Mouse (Mus musculus) liver, embryonic 14.5 days (tissue): ENCODE data around the gene Cdt1. TPM values are rescaled to one million over a fixed set of nuclear protein-coding genes. Genes with fewer than 3 reads are reported as not detected.
A peak's percentile ranks its signal among the peaks of the same experiment; 100 is the strongest.

Source experiments
- ATAC-seq: fragments of 200-750 bp; cut with Nextera tagmentation; 2 replicates; pipeline ENCODE4 v1.8.0; 2017; ENCODE audit warnings: moderate number of reproducible peaks, mild to moderate bottlenecking, moderate library complexity; ENCODE audit not compliant: insufficient read depth
- DNase-seq, 3 experiments: peaks; one replicate each; pipeline ENCODE4 v3.0.0-alpha.2; 2012 to 2013; ENCODE audit warnings: low read depth in 3 of 3, low spot score in 3 of 3
- H3K27ac ChIP-seq: fragments of 300-500 bp; sonication (generic); 2 replicates; pipeline ENCODE4 v1.5.1; 2014; ENCODE audit warnings: moderate library complexity, mild to moderate bottlenecking, control low read depth, inconsistent platforms
- H3K27me3 ChIP-seq: fragments of 300-500 bp; sonication (generic); 2 replicates; pipeline ENCODE4 v1.6.1; 2014; ENCODE audit warnings: mild to moderate bottlenecking, low read length, moderate library complexity; ENCODE audit not compliant: control insufficient read depth, insufficient read depth
- H3K36me3 ChIP-seq: fragments of 300-500 bp; sonication (generic); replicated peaks from 2 replicates; pipeline ENCODE4 v1.6.1; 2014; ENCODE audit warnings: low read depth; ENCODE audit not compliant: control insufficient read depth, insufficient read depth
- H3K4me1 ChIP-seq, 2 experiments: fragments of 200-500 bp in 1 of 2; fragments of 300-500 bp in 1 of 2; sonication (generic) in 1 of 2; replicated peaks; 2 replicates each; pipeline ENCODE4 v1.6.1; 2012 to 2014; ENCODE audit warnings: antibody characterized with exemption in 1 of 2, inconsistent platforms in 1 of 2, low read length in 1 of 2; ENCODE audit not compliant: control insufficient read depth in 2 of 2, insufficient read depth in 2 of 2
- H3K4me2 ChIP-seq: fragments of 300-500 bp; sonication (generic); 2 replicates; pipeline ENCODE4 v1.6.1; 2014; ENCODE audit warnings: low read depth, mild to moderate bottlenecking, control low read depth, moderate library complexity
- H3K4me3 ChIP-seq, 2 experiments: fragments of 200-500 bp in 1 of 2; fragments of 300-500 bp in 1 of 2; sonication (generic) in 1 of 2; 2 replicates each; pipeline ENCODE4 v1.5.1; 2012 to 2014; ENCODE audit warnings: low read depth in 2 of 2, low read length in 2 of 2, mild to moderate bottlenecking in 2 of 2, control low read depth in 1 of 2, inconsistent platforms in 1 of 2, moderate library complexity in 1 of 2; ENCODE audit not compliant: insufficient read depth in 1 of 2
- H3K9ac ChIP-seq: fragments of 300-500 bp; sonication (generic); replicated peaks from 2 replicates; pipeline ENCODE4 v1.6.1; 2014; ENCODE audit warnings: mild to moderate bottlenecking, control low read depth, moderate library complexity
- H3K9me3 ChIP-seq: fragments of 300-500 bp; sonication (generic); 2 replicates; pipeline ENCODE4 v1.6.1; 2016; ENCODE audit warnings: low read length, mixed read lengths; ENCODE audit not compliant: control insufficient read depth
- CTCF ChIP-seq: IDR thresholded peaks from 2 replicates; pipeline ENCODE4 v1.5.1; 2016; ENCODE audit warnings: antibody characterized with exemption, low read depth, control low read depth
- EP300 ChIP-seq: IDR thresholded peaks from 2 replicates; pipeline ENCODE4 v1.6.1; 2016; ENCODE audit warnings: antibody characterized with exemption, low read depth
- WGBS: fragments of 180-500 bp; shearing (Covaris S2); extraction: QIAGEN DNeasy Blood & Tissue Kit; methylation state at CpG from one replicate; pipeline ENCODE4 v1.1.7; 2014; ENCODE audit not compliant: insufficient replicate concordance; 5-methylcytosine and 5-hydroxymethylcytosine counted together
- polyA plus RNA-seq, 2 experiments: library from polyadenylated mRNA; depleted of rRNA in 1 of 2; stranded (reverse) in 1 of 2; unstranded in 1 of 2; fragments of >200 nt; fragmentation: Nextera tagmentation in 1 of 2; extraction: Ambion mirVana in 1 of 2; gene quantifications; 2 replicates each; pipeline versions ENCODE4 v1.2.1 to v1.2.3; 2012 to 2014

The Cdt1 gene
- polyA plus RNA-seq, 2 experiments, result 41.9 to 65.3 TPM

GRCm38 (mm10) chr8:122524506-122524905 is 43.3 kb upstream of the Cdt1 start:
- Histone ChIP-seq H3K9ac (peak overlapping the region; percentile 33), H3K4me2 (peak overlapping the region; percentile 56), H3K4me3 (no peak overlapping the region), H3K4me1 (peaks cover 42 to 63% of the 10 kb centered on the region in 2 experiments), H3K36me3 (no peaks in the 10 kb centered on the region), H3K9me3 (no peaks in the 10 kb centered on the region), H3K27ac (peak overlapping the region; percentile 68), H3K27me3 (no peaks in the 10 kb centered on the region)
- 82% methylated on average over 6 of the region's 6 CpGs for WGBS
- TF ChIP-seq CTCF (no peak), EP300 (no peak)
- 0 out of 2 replicates have a peak, but pooled peaks have one; percentile 1 for ATAC-seq
- no peak for DNase-seq

- whole genome bisulfite sequencing, result 22% methylated on average over 6 of the region's 6 CpGs
- Histone ChIP-seq H3K27me3 (no peaks in the 10 kb centered on the region), H3K4me2 (peak overlapping the region; percentile 56), H3K36me3 (no peaks in the 10 kb centered on the region), H3K4me1 (peaks cover 40 to 60% of the 10 kb centered on the region in 2 experiments), H3K4me3 (peak overlapping the region in 1 of 2 experiments; percentile 3; a peak in 1 of 4 replicates), H3K27ac (peak overlapping the region; percentile 68), H3K9ac (peak overlapping the region; percentile 33), H3K9me3 (no peaks in the 10 kb centered on the region)
- DNase-seq (no peak), ATAC-seq (peak; percentile 83)
- TF ChIP-seq CTCF (no peak), EP300 (peak; percentile 51; the same call in 1 of the 2 replicates)
These were observed 42.8 kb upstream of the Cdt1 start for GRCm38 (mm10) chr8:122525004-122525403.

DNA sequence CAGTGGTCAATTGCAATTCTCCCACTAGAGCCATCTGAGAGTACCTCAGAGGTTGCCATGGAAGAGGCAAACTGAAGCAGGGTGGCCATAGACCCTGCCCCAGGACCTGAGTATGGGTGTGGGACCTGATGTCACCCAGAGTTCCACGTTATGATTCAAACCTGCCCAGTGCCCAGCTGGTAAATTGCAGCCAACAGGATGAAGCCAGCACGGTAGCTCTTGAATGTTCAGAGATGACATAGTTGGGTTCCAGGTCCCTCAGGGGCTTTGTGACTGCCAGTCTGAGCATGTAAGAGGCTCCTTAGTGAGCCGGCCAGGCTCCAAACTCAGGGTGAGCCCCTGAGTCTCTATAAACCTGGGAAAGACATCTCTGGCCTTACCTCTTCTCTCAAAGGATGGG is 41.7 kb upstream of the Cdt1 start:
- ATAC-seq, result no peak
- Histone ChIP-seq H3K27me3 (no peaks in the 10 kb centered on the region), H3K9ac (peak overlapping the region; percentile 33; the same call in 1 of the 2 replicates), H3K4me3 (no peak overlapping the region), H3K9me3 (no peaks in the 10 kb centered on the region), H3K27ac (peak overlapping the region; percentile 68; the same call in 1 of the 2 replicates), H3K4me1 (peaks cover 36 to 52% of the 10 kb centered on the region in 2 experiments), H3K4me2 (peak overlapping the region; percentile 56), H3K36me3 (no peaks in the 10 kb centered on the region)
- WGBS, result 60% methylated on average over 3 of the region's 3 CpGs
- TF ChIP-seq CTCF (no peak), EP300 (no peak)
- DNase-seq, result no peak

DNA sequence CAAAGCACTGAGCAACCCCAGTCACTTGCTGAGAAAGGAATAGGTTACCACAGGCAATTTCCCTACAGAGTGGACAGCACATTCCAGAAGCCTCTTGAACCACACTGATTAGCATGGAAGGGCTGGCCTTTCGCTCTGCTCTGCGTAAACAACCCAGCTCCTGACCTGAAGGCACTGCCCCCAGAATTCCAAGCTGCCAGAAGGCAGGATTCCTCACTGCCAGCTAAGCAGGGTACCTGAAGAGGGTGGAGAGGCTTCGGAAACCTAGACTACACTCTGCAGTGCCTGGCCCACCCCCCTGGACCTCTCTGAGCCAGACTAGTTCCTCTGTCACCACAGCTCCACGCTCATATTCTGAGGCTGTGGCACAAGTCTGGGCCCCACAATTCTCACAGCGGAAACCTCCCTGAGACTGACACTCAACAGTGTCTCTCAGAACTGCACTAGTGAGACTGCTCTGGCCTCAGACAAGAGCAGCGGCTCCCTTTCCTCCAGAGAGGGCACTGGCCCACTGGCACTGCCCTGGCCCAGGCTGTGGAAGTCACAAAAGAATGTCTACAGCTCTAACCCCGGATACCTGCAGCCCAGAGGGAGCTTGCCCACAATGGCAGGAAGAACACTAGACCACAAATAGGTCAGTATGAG is 41.2 kb upstream of the Cdt1 start:
- H3K9ac ChIP-seq, result no peak overlapping the region
- peaks cover 36 to 51% of the 10 kb centered on the region in 2 experiments for H3K4me1 ChIP-seq
- no peak overlapping the region for H3K4me2 ChIP-seq
- DNase-seq (no peak), ATAC-seq (no peak)
- no peaks in the 10 kb centered on the region for H3K27me3 ChIP-seq
- TF ChIP-seq EP300 (no peak), CTCF (no peak)
- H3K27ac ChIP-seq, result peak overlapping the region; percentile 5; the same call in 1 of the 2 replicates
- no peak overlapping the region for H3K4me3 ChIP-seq
- no peaks in the 10 kb centered on the region for H3K9me3 ChIP-seq
- 66% methylated on average over 7 of the region's 7 CpGs for WGBS
- H3K36me3 ChIP-seq, result no peaks in the 10 kb centered on the region

DNA sequence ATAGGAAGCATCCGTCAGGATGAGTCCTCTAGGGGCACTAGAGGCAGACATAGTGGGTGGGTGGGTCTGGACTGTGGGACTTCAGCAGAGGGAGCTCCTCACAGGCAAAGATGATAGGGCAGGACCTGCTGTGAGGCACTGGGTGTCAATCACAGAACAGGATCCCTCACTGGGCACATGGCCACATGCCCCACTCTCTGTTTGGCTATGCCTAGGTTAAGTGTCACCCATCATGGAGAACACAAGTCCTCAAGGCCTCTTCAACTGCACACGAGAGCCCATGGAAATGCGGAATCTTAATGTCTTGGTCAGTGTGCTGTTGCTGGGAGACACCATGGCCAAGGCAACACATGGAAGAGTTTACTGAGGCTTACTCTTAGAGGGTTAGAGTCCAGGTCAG is 39.9 kb upstream of the Cdt1 start:
- TF ChIP-seq EP300 (no peak), CTCF (no peak)
- Histone ChIP-seq H3K4me3 (no peak overlapping the region), H3K4me2 (no peak overlapping the region), H3K27me3 (no peaks in the 10 kb centered on the region), H3K27ac (no peak overlapping the region), H3K9ac (no peak overlapping the region), H3K4me1 (peaks cover 36 to 45% of the 10 kb centered on the region in 2 experiments), H3K9me3 (no peaks in the 10 kb centered on the region), H3K36me3 (no peaks in the 10 kb centered on the region)
- DNase-seq (no peak), ATAC-seq (no peak)
- WGBS, result 89% methylated on average over 3 of the region's 3 CpGs
